21 mouse cellular contexts compared by ENCODE assay signal in the genomic region with DNA sequence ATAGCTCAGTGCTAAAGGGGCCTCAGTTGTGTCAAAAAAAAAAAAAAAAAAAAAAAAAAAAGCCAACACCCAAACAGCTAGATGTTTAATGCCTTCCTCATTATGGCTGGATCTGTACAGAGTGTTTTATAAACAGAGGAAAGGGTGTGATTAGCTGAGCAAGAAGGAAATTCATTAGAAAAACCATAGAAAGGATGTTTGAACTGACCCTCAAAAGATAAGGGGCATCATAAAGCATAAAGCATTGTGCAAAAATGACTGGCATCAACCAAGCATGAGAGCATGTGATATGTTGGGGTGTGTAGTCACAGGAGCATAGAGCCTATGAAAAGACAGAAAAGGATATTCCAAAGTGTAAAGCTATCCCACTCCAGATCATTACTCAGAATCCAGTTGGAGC. TPM values are rescaled to one million over a fixed set of nuclear protein-coding genes. Genes with fewer than 3 reads are reported as not detected.
DNase-seq lines count a peak whose midpoint lies in the region; ATAC-seq and TF ChIP-seq lines count a peak whose summit lies in the region.
"Had no signal": no experiment of that assay in that cellular context is flagged by ENCODE, and none has a peak within 500 bp of the region (broad histone marks: within the 10 kb centered on the region; RNA-seq: fewer than 3 reads in every experiment).

No protein-coding gene starts in this region.

- DNase-seq in lung, postnatal 14 days = no peak
- DNase-seq in lung, postnatal 25 days (ENCODE audit: low spot score) = peak; percentile 52
- DNase-seq in lung, adult 2 months = no peak
- peak; percentile 34 for DNase-seq in lung, postnatal 36 days
- no peak for DNase-seq in adrenal gland, adult 8-10 months
- DNase-seq in thymus, postnatal 4 days = no peak
- DNase-seq: adrenal gland, adult 2 months; adrenal gland, postnatal 14 days; adrenal gland, postnatal 36 days; cerebellum, adult 11-12 months; cerebellum, adult 8-10 months; cerebellum, adult 9-11 months; cerebellum, postnatal 14 days; cerebellum, postnatal 36 days; forebrain, postnatal 0 days had no signal

- TF ChIP-seq POLR2A in lung, adult 2 months (IDR thresholded peaks at IDR 0.05; ENCODE audit: borderline replicate concordance, extremely low read depth, low read depth, low read length) = no peak

- H3K9ac ChIP-seq in lung, embryonic 16.5 days (ENCODE audit: low read length) = no peak overlapping the region
- H3K9ac ChIP-seq in intestine, embryonic 16.5 days (ENCODE audit: low read depth, low read length) = no peak overlapping the region
- H3K9ac ChIP-seq: embryonic facial prominence, embryonic 12.5 days; forebrain, embryonic 13.5 days; forebrain, embryonic 15.5 days; forebrain, postnatal 0 days had no signal

- H3K36me3 ChIP-seq in lung, embryonic 16.5 days (ENCODE audit: control insufficient read depth, insufficient read depth, low read length) = peaks cover 11% of the 10 kb centered on the region
- peaks cover 7% of the 10 kb centered on the region for H3K36me3 ChIP-seq in intestine, embryonic 16.5 days (ENCODE audit: control insufficient read depth, insufficient read depth, low read length)

- H3K4me2 ChIP-seq in lung, embryonic 16.5 days (ENCODE audit: low read depth, low read length) = no peak overlapping the region
- H3K4me2 ChIP-seq in intestine, embryonic 16.5 days (ENCODE audit: low read depth, low read length) = no peak overlapping the region
- H3K4me2 ChIP-seq: embryonic facial prominence, embryonic 12.5 days; forebrain, embryonic 13.5 days; forebrain, embryonic 15.5 days had no signal

- 0 out of 2 replicates have a peak overlapping the region, but pooled peaks have one; percentile 30 for H3K27ac ChIP-seq in lung, embryonic 16.5 days (ENCODE audit: low read length)
- H3K27ac ChIP-seq in intestine, embryonic 16.5 days (ENCODE audit: low read length) = peak overlapping the region; percentile 34; the same call in 1 of the 2 replicates
- H3K27ac ChIP-seq: embryonic facial prominence, embryonic 10.5 days; embryonic facial prominence, embryonic 12.5 days; forebrain, embryonic 13.5 days; forebrain, embryonic 15.5 days had no signal

- H3K4me1 ChIP-seq in lung, embryonic 16.5 days (replicated peaks; ENCODE audit: control insufficient read depth, insufficient read depth, low read length) = no peaks in the 10 kb centered on the region
- H3K4me1 ChIP-seq in lung, adult 2 months (ENCODE audit: control insufficient read depth, insufficient read depth, low read length) = peaks cover 3% of the 10 kb centered on the region
- H3K4me1 ChIP-seq in intestine, embryonic 16.5 days (ENCODE audit: control insufficient read depth, insufficient read depth, low read length) = no peaks in the 10 kb centered on the region
- H3K4me1 ChIP-seq: embryonic facial prominence, embryonic 10.5 days; embryonic facial prominence, embryonic 12.5 days; forebrain, embryonic 13.5 days; forebrain, embryonic 15.5 days had no signal

- H3K27me3 ChIP-seq in lung, embryonic 16.5 days (ENCODE audit: control insufficient read depth, insufficient read depth, low read depth, low read length) = no peaks in the 10 kb centered on the region
- no peaks in the 10 kb centered on the region for H3K27me3 ChIP-seq in intestine, embryonic 16.5 days (replicated peaks; ENCODE audit: control insufficient read depth, insufficient read depth, low read length)
- H3K27me3 ChIP-seq: embryonic facial prominence, embryonic 12.5 days; forebrain, embryonic 13.5 days; forebrain, embryonic 15.5 days had no signal

- no peak overlapping the region for H3K4me3 ChIP-seq in lung, embryonic 16.5 days (ENCODE audit: low read length)
- H3K4me3 ChIP-seq in lung, adult 2 months (replicated peaks; ENCODE audit: extremely low read depth, low read depth, low read length) = no peak overlapping the region
- no peak overlapping the region for H3K4me3 ChIP-seq in intestine, embryonic 16.5 days (ENCODE audit: low read length)
- H3K4me3 ChIP-seq: embryonic facial prominence, embryonic 10.5 days; embryonic facial prominence, embryonic 12.5 days; forebrain, embryonic 13.5 days; forebrain, embryonic 15.5 days had no signal

- peak; percentile 23; the same call in 1 of the 2 replicates for ATAC-seq in lung, embryonic 16.5 days (ENCODE audit: low read depth)
- peak; percentile 88 for ATAC-seq in intestine, embryonic 16.5 days
- ATAC-seq: forebrain, embryonic 13.5 days; forebrain, embryonic 15.5 days; forebrain, postnatal 0 days had no signal

- no peaks in the 10 kb centered on the region for H3K9me3 ChIP-seq in lung, embryonic 16.5 days (ENCODE audit: control insufficient read depth, low read length)
- no peaks in the 10 kb centered on the region for H3K9me3 ChIP-seq in intestine, embryonic 16.5 days (ENCODE audit: control insufficient read depth, low read length)
- H3K9me3 ChIP-seq: embryonic facial prominence, embryonic 10.5 days; embryonic facial prominence, embryonic 12.5 days; forebrain, embryonic 13.5 days; forebrain, embryonic 15.5 days had no signal

- no peak for TF ChIP-seq CTCF in lung, adult 2 months (IDR thresholded peaks at IDR 0.05; ENCODE audit: insufficient read depth, low read length)

RNA-seq across cellular contexts. Expression of a gene that starts 43.6 kb away (rescaled TPM):
- 19.6 and 22.6 TPM in 2 replicates for polyA plus RNA-seq in lung, embryonic 16.5 days (2015; fragmentation: Nextera tagmentation; extraction: Ambion mirVana)
- polyA plus RNA-seq in lung, adult 2 months (2012; rRNA removed) = 23.3 and 28.5 TPM in 2 replicates
- polyA plus RNA-seq in intestine, embryonic 16.5 days (2015; fragmentation: Nextera tagmentation; extraction: Ambion mirVana) = 13.4 and 17.3 TPM in 2 replicates
- total RNA-seq in adrenal gland, adult 8-10 months (2022) = 10 to 100 TPM; 20.8 to 49.8 (median 33.4) TPM

RNA-seq across cellular contexts. Expression of a gene that starts 58.4 kb away (rescaled TPM):
- 43.0 and 46.5 TPM in 2 replicates for polyA plus RNA-seq in lung, embryonic 16.5 days (2015; fragmentation: Nextera tagmentation; extraction: Ambion mirVana)
- 104 and 107 TPM in 2 replicates for polyA plus RNA-seq in lung, adult 2 months (2012; rRNA removed)
- polyA plus RNA-seq in intestine, embryonic 16.5 days (2015; fragmentation: Nextera tagmentation; extraction: Ambion mirVana) = 101 and 106 TPM in 2 replicates
- total RNA-seq in adrenal gland, adult 8-10 months (2022) = 100 to 1,000 TPM in 2 of 4 experiments, 10 to 100 TPM in 2; 39.3 to 195 (median 109) TPM

Comparison
In these comparisons a context has a peak if more than half of its experiments do, and no peak if none do; other contexts are left out.
1. DNase-seq: peak in lung, postnatal 25 days (single experiment) and lung, postnatal 36 days (single experiment); none in lung, postnatal 14 days (single experiment), lung, adult 2 months (single experiment), adrenal gland, adult 8-10 months (single experiment) and thymus, postnatal 4 days (single experiment).